Mouse (Mus musculus): ENCODE data around the gene Zfp580. TPM values are rescaled to one million over a fixed set of nuclear protein-coding genes. Genes with fewer than 3 reads are reported as not detected.

The Zfp580 gene
- 3.2 TPM for polyA plus RNA-seq (2014; fragmentation: Illumina TruSeq; extraction: RNeasy Lipid Tissue Mini Kit (QIAGEN cat#74804); ENCODE audit: low read depth, low replicate concordance)

DNA sequence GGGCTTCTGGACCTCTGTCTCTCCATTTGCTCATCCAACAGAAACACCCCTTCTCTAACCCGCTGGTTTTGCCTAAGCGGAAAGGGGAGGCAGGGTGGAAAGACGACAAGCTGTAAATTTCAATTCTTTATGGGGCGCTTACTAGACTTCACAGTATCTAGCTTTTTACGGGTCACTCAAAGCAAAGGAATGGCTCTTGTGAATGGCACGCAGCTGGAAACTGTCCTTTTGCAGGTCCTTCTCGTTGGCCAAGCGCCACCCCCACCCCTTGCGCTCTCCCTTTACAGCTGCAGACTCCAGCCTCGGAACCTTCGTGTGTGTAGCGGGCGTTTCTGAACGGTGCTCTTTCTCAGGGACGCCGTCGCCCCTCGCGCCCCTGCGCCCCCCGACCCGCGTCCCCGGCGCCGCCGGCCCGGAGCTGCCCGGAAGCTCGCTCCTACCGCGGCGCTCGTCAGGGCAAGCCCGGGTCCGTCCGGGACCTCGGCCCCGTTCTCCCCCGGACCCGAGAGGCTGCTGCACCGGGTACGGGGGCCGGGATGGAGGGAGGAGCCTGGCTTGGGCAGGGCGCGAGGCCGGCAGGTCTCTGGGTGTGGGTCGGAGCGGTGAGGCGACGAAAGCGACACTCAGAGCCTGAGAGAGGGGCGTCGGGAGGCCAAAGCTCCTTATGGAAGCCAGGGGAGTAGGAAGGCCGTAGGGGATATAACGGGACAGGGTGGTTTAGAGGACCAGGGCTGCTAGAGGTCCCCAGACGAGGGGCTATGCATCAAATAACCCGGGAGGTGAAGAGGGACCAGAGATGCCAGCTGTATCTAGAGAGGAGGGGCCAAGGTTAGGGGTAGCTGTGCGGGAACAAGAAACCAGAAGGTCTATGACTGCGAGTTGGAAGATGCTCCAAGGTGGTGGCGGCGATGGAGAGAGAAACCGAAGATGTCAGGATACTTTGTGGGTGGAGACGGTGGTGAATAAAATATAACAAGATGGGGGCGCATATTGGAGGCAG is at the start of gene Zfp580:
TSS of gene Zfp580 (plus strand) at position 346 of the 1,000 bp plus-strand sequence.

DNA sequence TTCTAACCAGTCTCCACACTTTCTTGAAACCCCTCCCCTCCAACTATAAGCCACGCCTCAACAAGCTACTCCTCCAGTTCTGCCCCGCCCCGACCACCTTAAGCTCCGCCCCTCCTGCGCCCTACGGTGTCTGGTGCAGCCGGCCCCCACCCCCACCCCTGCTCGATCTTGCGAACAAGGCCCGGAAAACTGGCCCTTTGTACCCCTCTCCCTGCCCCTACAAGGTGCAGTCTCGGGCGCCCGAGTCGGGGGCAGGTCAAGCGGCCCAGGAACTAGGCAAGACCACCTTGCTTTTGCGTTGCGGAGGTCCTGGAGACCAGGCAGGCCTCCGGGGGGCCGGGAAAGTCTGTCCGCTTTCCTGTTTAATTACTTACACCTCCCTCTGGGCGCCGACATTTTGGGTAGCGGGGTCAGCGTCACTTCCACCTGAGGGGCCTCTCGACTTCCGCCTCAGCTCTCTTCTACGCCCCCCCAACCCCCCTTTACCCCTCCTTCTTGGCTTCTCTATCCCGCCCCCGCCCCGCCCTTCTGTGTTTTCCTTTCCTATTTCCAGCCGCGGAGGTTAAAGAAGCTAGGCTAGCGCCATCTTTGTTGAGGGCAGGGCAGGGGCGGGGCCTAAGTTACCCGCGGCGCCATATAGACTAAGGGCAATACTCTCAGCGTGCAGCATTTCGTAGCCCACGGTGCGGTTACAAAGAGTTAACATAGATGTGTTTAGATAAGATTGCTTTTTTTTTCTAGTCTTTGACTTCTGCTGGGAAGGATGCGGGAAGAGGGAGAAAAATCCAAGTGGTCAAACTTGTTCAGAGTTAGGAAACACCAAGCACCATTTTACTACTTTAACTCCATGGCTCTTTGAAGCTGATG is 36.9 kb upstream of the Zfp580 start, which contains the start of the genes Zfp524 and Fiz1:
TSS of gene Zfp524 (plus strand) at position 165 of the 867 bp plus-strand sequence.
TSS of gene Fiz1 (minus strand) at position 447 of the 867 bp plus-strand sequence.

DNA sequence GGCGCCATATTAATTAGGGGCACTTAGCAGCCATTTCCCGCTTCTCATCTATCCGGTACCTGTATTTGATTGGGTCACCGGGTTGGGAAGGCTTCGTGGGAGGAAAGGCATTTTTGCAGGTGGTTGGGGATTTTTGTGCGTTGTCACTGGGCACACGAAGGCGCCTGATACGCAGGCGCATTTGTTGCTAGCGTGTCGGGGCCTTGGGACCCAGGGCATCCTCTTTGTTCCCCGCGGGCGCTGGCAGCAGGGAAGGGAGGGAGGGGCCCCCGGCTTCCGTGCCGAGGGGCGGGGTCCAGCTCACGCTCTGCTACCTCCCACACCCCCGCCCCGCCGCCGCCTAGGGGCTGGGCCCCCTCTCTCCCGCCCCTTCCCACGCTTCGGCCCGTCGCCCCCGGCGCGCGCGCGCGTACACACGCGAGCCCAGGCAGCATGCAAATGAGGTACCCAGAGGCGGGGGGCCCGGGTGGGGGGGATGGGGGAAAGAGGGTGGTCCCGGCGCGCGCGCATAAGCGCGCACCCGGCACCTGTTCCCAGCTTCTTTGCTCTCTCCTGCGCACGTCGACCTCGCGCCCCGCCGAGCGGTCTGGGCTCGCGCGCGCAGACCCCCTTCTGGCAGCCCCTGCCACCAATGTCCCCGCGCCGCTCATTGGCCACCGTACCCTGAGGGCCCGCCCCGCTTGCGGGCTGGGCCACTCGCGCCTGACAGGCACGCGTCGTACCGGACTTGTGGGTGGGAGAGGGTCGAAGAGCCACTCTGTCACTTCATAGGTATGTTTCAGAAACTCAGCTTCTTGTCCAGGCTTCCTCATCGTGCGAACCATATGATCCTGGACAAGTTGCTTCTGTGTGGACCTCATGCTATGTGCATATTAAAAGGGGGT is 36.0 kb upstream of the Zfp580 start, which contains the start of gene Gm44973:
TSS of gene Gm44973 (plus strand) at position 379 of the 884 bp plus-strand sequence.

GRCm38 (mm10) chr7:5020000-5020681 is 31.2 kb upstream of the Zfp580 start, which contains the start of the genes Zfp865 and Ccdc106:
Gene Zfp865 (plus strand): TSS chr7:5020376.
Gene Ccdc106 (plus strand): TSS chr7:5020553.

DNA sequence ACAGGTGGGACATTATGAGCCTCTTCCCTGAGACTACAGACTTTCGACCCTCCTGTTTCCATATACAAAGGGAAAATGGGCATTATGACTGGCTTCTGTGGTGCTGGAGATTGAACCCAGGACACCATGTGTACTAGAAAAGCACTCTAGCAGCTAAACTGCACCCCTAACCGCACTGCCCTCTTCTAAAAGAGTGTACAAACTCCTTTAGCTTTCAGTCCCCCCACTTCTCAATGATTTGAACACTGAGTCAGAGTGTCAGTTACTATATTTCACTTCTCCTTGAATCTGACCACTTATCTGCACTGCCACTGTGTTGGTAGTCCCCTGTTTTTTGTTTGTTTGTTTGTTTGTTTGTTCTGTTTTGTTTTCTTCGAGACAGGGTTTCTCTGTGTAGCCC is 17.5 kb upstream of the Zfp580 start, which contains the start of gene 4632433K11Rik:
TSS of gene 4632433K11Rik (plus strand) at position 301 of the 400 bp plus-strand sequence.

GRCm38 (mm10) chr7:5038109-5038732 is 13.1 kb upstream of the Zfp580 start, which contains the start of gene Zfp784:
Gene Zfp784 (minus strand): TSS chr7:5038446.

GRCm38 (mm10) chr7:5061774-5062359 is 10.5 kb downstream of the Zfp580 start, which contains the start of gene U2af2:
Gene U2af2 (plus strand): TSS chr7:5062143.

DNA sequence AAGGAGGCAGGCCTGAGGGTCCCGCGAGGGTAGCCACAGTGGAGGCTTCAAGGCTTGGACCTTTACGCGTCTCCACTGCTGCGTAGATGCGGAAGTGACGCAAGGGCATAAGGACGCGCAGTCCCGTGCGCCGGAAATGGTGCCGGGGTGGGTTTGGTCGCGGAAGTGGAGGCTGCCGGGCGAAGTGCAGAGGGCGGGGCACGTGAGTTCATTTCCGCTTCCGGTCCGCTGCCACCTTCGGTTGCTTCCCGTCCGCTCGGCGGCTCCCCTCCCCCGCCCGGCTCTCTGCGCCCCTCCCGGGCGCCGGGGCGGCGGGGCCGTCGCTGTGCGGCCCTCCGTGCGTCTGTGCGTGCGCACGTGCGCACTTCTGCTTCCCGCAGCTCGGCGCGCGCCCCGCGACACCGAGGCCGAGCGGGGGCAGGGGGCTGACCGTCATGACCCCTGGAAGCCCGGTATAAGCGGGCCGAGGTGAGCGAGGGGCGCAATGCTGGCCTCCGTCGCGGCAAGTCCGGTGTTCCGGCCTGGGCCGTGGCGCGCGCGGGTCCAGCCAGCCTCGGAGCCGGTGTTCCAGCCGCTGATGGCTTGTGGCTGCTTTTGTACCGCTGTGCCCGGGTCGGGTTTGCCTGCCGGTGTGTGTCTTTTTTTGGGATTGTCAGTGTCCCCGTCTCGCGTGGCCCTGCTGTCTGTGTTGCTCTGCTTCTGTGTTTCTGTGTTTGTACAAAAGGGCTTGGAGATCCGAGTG is 28.8 kb downstream of the Zfp580 start, which contains the start of gene Epn1:
TSS of gene Epn1 (plus strand) at position 226 of the 742 bp plus-strand sequence.

Other genes with a start within 250 kb of the Zfp580 start
- gene Ube2s, start 238.9 kb upstream of the Zfp580 start, polyA plus RNA-seq (2014; fragmentation: Illumina TruSeq; extraction: RNeasy Lipid Tissue Mini Kit (QIAGEN cat#74804); ENCODE audit: low read depth, low replicate concordance): 101 TPM
- not detected for gene Shisa7, start 206.8 kb upstream of the Zfp580 start, polyA plus RNA-seq (2014; fragmentation: Illumina TruSeq; extraction: RNeasy Lipid Tissue Mini Kit (QIAGEN cat#74804); ENCODE audit: low read depth, low replicate concordance)
- 13.4 TPM for gene Isoc2b, start 181.3 kb upstream of the Zfp580 start, polyA plus RNA-seq (2014; fragmentation: Illumina TruSeq; extraction: RNeasy Lipid Tissue Mini Kit (QIAGEN cat#74804); ENCODE audit: low read depth, low replicate concordance)
- 45.8 TPM for gene Isoc2a, start 174.4 kb upstream of the Zfp580 start, polyA plus RNA-seq (2014; fragmentation: Illumina TruSeq; extraction: RNeasy Lipid Tissue Mini Kit (QIAGEN cat#74804); ENCODE audit: low read depth, low replicate concordance)
- gene Gm36210, start 145.0 kb upstream of the Zfp580 start, polyA plus RNA-seq (2014; fragmentation: Illumina TruSeq; extraction: RNeasy Lipid Tissue Mini Kit (QIAGEN cat#74804); ENCODE audit: low read depth, low replicate concordance): not detected
- gene Zfp628, start 136.3 kb upstream of the Zfp580 start, polyA plus RNA-seq (2014; fragmentation: Illumina TruSeq; extraction: RNeasy Lipid Tissue Mini Kit (QIAGEN cat#74804); ENCODE audit: low read depth, low replicate concordance): 4.9 TPM
- gene Nat14, start 129.5 kb upstream of the Zfp580 start, polyA plus RNA-seq (2014; fragmentation: Illumina TruSeq; extraction: RNeasy Lipid Tissue Mini Kit (QIAGEN cat#74804); ENCODE audit: low read depth, low replicate concordance): 4.8 TPM
- gene Ssc5d, start 125.8 kb upstream of the Zfp580 start, polyA plus RNA-seq (2014; fragmentation: Illumina TruSeq; extraction: RNeasy Lipid Tissue Mini Kit (QIAGEN cat#74804); ENCODE audit: low read depth, low replicate concordance): 4.7 TPM
- gene Sbk2, start 87.1 kb upstream of the Zfp580 start, polyA plus RNA-seq (2014; fragmentation: Illumina TruSeq; extraction: RNeasy Lipid Tissue Mini Kit (QIAGEN cat#74804); ENCODE audit: low read depth, low replicate concordance): 56.6 TPM
- 60.8 TPM for gene Sbk3, start 80.4 kb upstream of the Zfp580 start, polyA plus RNA-seq (2014; fragmentation: Illumina TruSeq; extraction: RNeasy Lipid Tissue Mini Kit (QIAGEN cat#74804); ENCODE audit: low read depth, low replicate concordance)
- 25.1 TPM for gene Zfp579, start 55.4 kb upstream of the Zfp580 start, polyA plus RNA-seq (2014; fragmentation: Illumina TruSeq; extraction: RNeasy Lipid Tissue Mini Kit (QIAGEN cat#74804); ENCODE audit: low read depth, low replicate concordance)
- 14.0 TPM for gene Zfp524, start 37.1 kb upstream of the Zfp580 start, polyA plus RNA-seq (2014; fragmentation: Illumina TruSeq; extraction: RNeasy Lipid Tissue Mini Kit (QIAGEN cat#74804); ENCODE audit: low read depth, low replicate concordance)
- gene Fiz1, start 36.8 kb upstream of the Zfp580 start, polyA plus RNA-seq (2014; fragmentation: Illumina TruSeq; extraction: RNeasy Lipid Tissue Mini Kit (QIAGEN cat#74804); ENCODE audit: low read depth, low replicate concordance): 17.3 TPM
- gene Gm44973, start 36.0 kb upstream of the Zfp580 start, polyA plus RNA-seq (2014; fragmentation: Illumina TruSeq; extraction: RNeasy Lipid Tissue Mini Kit (QIAGEN cat#74804); ENCODE audit: low read depth, low replicate concordance): not detected
- 11.4 TPM for gene Zfp865, start 31.2 kb upstream of the Zfp580 start, polyA plus RNA-seq (2014; fragmentation: Illumina TruSeq; extraction: RNeasy Lipid Tissue Mini Kit (QIAGEN cat#74804); ENCODE audit: low read depth, low replicate concordance)
- not detected for gene Ccdc106, start 31.0 kb upstream of the Zfp580 start, polyA plus RNA-seq (2014; fragmentation: Illumina TruSeq; extraction: RNeasy Lipid Tissue Mini Kit (QIAGEN cat#74804); ENCODE audit: low read depth, low replicate concordance)
- not detected for gene 4632433K11Rik, start 17.4 kb upstream of the Zfp580 start, polyA plus RNA-seq (2014; fragmentation: Illumina TruSeq; extraction: RNeasy Lipid Tissue Mini Kit (QIAGEN cat#74804); ENCODE audit: low read depth, low replicate concordance)
- 8.3 TPM for gene Zfp784, start 13.1 kb upstream of the Zfp580 start, polyA plus RNA-seq (2014; fragmentation: Illumina TruSeq; extraction: RNeasy Lipid Tissue Mini Kit (QIAGEN cat#74804); ENCODE audit: low read depth, low replicate concordance)
- gene U2af2, start 10.6 kb downstream of the Zfp580 start, polyA plus RNA-seq (2014; fragmentation: Illumina TruSeq; extraction: RNeasy Lipid Tissue Mini Kit (QIAGEN cat#74804); ENCODE audit: low read depth, low replicate concordance): 85.2 TPM
- 140 TPM for gene Epn1, start 28.7 kb downstream of the Zfp580 start, polyA plus RNA-seq (2014; fragmentation: Illumina TruSeq; extraction: RNeasy Lipid Tissue Mini Kit (QIAGEN cat#74804); ENCODE audit: low read depth, low replicate concordance)
- gene Rfpl4, start 65.4 kb downstream of the Zfp580 start, polyA plus RNA-seq (2014; fragmentation: Illumina TruSeq; extraction: RNeasy Lipid Tissue Mini Kit (QIAGEN cat#74804); ENCODE audit: low read depth, low replicate concordance): not detected
- 7.9 TPM for gene Rasl2-9, start 74.4 kb downstream of the Zfp580 start, polyA plus RNA-seq (2014; fragmentation: Illumina TruSeq; extraction: RNeasy Lipid Tissue Mini Kit (QIAGEN cat#74804); ENCODE audit: low read depth, low replicate concordance)
- gene Vmn1r55, start 98.1 kb downstream of the Zfp580 start, polyA plus RNA-seq (2014; fragmentation: Illumina TruSeq; extraction: RNeasy Lipid Tissue Mini Kit (QIAGEN cat#74804); ENCODE audit: low read depth, low replicate concordance): not detected
- gene Vmn1r56, start 145.2 kb downstream of the Zfp580 start, polyA plus RNA-seq (2014; fragmentation: Illumina TruSeq; extraction: RNeasy Lipid Tissue Mini Kit (QIAGEN cat#74804); ENCODE audit: low read depth, low replicate concordance): not detected
- not detected for gene Vmn1r57, start 167.0 kb downstream of the Zfp580 start, polyA plus RNA-seq (2014; fragmentation: Illumina TruSeq; extraction: RNeasy Lipid Tissue Mini Kit (QIAGEN cat#74804); ENCODE audit: low read depth, low replicate concordance)

Data from heart, adult 10 weeks (tissue).